Mouse (Mus musculus): ENCODE measurements around the gene Slc25a1. TPM values are rescaled to one million over a fixed set of nuclear protein-coding genes. Genes with fewer than 3 reads are reported as not detected.

Slc25a1 gene
- polyA plus RNA-seq, 1 experiment from 2014 or later: 156 TPM

- H3K9me3 ChIP-seq: no peaks in the 10 kb centered on the region
- H3K27ac ChIP-seq: no peak overlapping the region
- peaks cover 9% of the 10 kb centered on the region; the same call in 1 of the 2 replicates for H3K36me3 ChIP-seq
- ATAC-seq (ENCODE audit: low FRiP score, low read depth): no peak
- H3K4me3 ChIP-seq: no peak overlapping the region
- no peak overlapping the region for H3K4me2 ChIP-seq (replicated peaks)
- 0 out of 2 replicates have a peak, but pooled peaks cover 16% of the 10 kb centered on the region for H3K4me1 ChIP-seq
- H3K9ac ChIP-seq: no peak overlapping the region
- H3K27me3 ChIP-seq (replicated peaks): no peaks in the 10 kb centered on the region
These were observed 45.8 kb downstream of the Slc25a1 start for GRCm38 (mm10) chr16:17882196-17882595.

- Histone ChIP-seq H3K27ac (no peak overlapping the region), H3K36me3 (peaks cover 5% of the 10 kb centered on the region; the same call in 1 of the 2 replicates), H3K4me1 (no peaks in the 10 kb centered on the region), H3K4me2 (replicated peaks) (no peak overlapping the region), H3K27me3 (replicated peaks) (no peaks in the 10 kb centered on the region), H3K9me3 (no peaks in the 10 kb centered on the region), H3K9ac (no peak overlapping the region), H3K4me3 (no peak overlapping the region)
- ATAC-seq (ENCODE audit: low FRiP score, low read depth): no peak
- WGBS: 96% methylated on average over 4 of the region's 4 CpGs
These were observed 48.4 kb downstream of the Slc25a1 start for GRCm38 (mm10) chr16:17879571-17879970.

GRCm38 (mm10) chr16:17876096-17876495, 51.9 kb downstream of the Slc25a1 start:
- H3K27me3 ChIP-seq (replicated peaks): no peaks in the 10 kb centered on the region
- no peak overlapping the region for H3K4me3 ChIP-seq
- no peak for ATAC-seq (ENCODE audit: low FRiP score, low read depth)
- no peak overlapping the region for H3K9ac ChIP-seq
- no peak overlapping the region for H3K27ac ChIP-seq
- no peaks in the 10 kb centered on the region for H3K9me3 ChIP-seq
- H3K36me3 ChIP-seq: peaks cover 20% of the 10 kb centered on the region
- no peaks in the 10 kb centered on the region for H3K4me1 ChIP-seq
- WGBS: 98% methylated on average over 1 of the region's 1 CpGs
- no peak overlapping the region for H3K4me2 ChIP-seq (replicated peaks)

Other genes with a start within 250 kb of the Slc25a1 start
- 46.7 and 50.3 TPM in 2 replicates for gene Med15, start 195.3 kb downstream of the Slc25a1 start, polyA plus RNA-seq (2016; fragmentation: Nextera tagmentation; extraction: Ambion mirVana)
- gene Klhl22, start 168.6 kb downstream of the Slc25a1 start, polyA plus RNA-seq (2016; fragmentation: Nextera tagmentation; extraction: Ambion mirVana): 63.6 and 66.6 TPM in 2 replicates
- 13.5 and 13.9 TPM in 2 replicates for gene Scarf2, start 130.9 kb downstream of the Slc25a1 start, polyA plus RNA-seq (2016; fragmentation: Nextera tagmentation; extraction: Ambion mirVana)
- gene B830017H08Rik, start 95.1 kb downstream of the Slc25a1 start, polyA plus RNA-seq (2016; fragmentation: Nextera tagmentation; extraction: Ambion mirVana): 1.1 and 1.6 TPM in 2 replicates
- gene Car15, start 89.9 kb downstream of the Slc25a1 start, polyA plus RNA-seq (2016; fragmentation: Nextera tagmentation; extraction: Ambion mirVana): 3.7 and 4.7 TPM in 2 replicates
- gene Gm20518, start 36.5 kb downstream of the Slc25a1 start, polyA plus RNA-seq (2016; fragmentation: Nextera tagmentation; extraction: Ambion mirVana): 0.43 and 0.63 TPM in 2 replicates
- 0.10 TPM in 2 replicates for gene Tssk1, start 34.0 kb downstream of the Slc25a1 start, polyA plus RNA-seq (2016; fragmentation: Nextera tagmentation; extraction: Ambion mirVana)
- 96.7 and 101 TPM in 2 replicates for gene Dgcr2, start 29.7 kb downstream of the Slc25a1 start, polyA plus RNA-seq (2016; fragmentation: Nextera tagmentation; extraction: Ambion mirVana)
- not detected in 2 replicates for gene Tssk2, start 29.6 kb downstream of the Slc25a1 start, polyA plus RNA-seq (2016; fragmentation: Nextera tagmentation; extraction: Ambion mirVana)
- gene Ess2, start 16.9 kb downstream of the Slc25a1 start, polyA plus RNA-seq (2016; fragmentation: Nextera tagmentation; extraction: Ambion mirVana): 52.1 and 54.6 TPM in 2 replicates
- gene Gsc2, start 13.2 kb downstream of the Slc25a1 start, polyA plus RNA-seq (2016; fragmentation: Nextera tagmentation; extraction: Ambion mirVana): not detected in 2 replicates
- gene Vpreb2, start 52.2 kb upstream of the Slc25a1 start, polyA plus RNA-seq (2016; fragmentation: Nextera tagmentation; extraction: Ambion mirVana): not detected in 2 replicates
- 162 and 171 TPM in 2 replicates for gene Dgcr6, start 124.6 kb upstream of the Slc25a1 start, polyA plus RNA-seq (2016; fragmentation: Nextera tagmentation; extraction: Ambion mirVana)
- 6.3 and 7.1 TPM in 2 replicates for gene Prodh, start 162.0 kb upstream of the Slc25a1 start, polyA plus RNA-seq (2016; fragmentation: Nextera tagmentation; extraction: Ambion mirVana)
- 15.6 and 16.5 TPM in 2 replicates for gene Rtn4r, start 199.4 kb upstream of the Slc25a1 start, polyA plus RNA-seq (2016; fragmentation: Nextera tagmentation; extraction: Ambion mirVana)

Measured in neural tube, embryonic 12.5 days (tissue).